Mouse (Mus musculus) Muller cell, postnatal 12 days (primary cell): ENCODE results near the gene Hsd17b6.

ENCODE experiments used
- DNase-seq: peaks from one replicate; pipeline ENCODE4 v3.0.0-alpha.2; 2015; ENCODE audit errors: inconsistent ontology term

Gene Hsd17b6

DNA sequence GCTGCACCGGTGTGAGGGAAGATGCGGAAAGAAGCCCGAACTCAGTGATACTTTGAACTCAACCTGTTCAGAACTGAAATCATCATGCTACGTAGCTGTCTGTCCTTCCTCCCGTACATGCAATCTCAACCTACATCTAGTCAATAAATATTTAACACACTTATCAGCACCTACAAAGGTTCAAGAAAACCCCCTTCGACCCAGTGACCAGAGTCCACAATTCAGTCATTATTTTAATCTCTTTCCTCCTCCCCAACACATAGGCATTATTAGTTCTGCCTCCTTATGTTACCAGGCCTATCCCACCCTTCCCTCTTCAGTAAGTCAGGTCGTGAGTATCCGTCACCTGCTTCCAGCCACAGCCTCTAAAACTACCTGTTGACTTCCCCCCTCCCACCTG is 1.9 kb downstream of the Hsd17b6 start:
- DNase-seq = no peak

DNA sequence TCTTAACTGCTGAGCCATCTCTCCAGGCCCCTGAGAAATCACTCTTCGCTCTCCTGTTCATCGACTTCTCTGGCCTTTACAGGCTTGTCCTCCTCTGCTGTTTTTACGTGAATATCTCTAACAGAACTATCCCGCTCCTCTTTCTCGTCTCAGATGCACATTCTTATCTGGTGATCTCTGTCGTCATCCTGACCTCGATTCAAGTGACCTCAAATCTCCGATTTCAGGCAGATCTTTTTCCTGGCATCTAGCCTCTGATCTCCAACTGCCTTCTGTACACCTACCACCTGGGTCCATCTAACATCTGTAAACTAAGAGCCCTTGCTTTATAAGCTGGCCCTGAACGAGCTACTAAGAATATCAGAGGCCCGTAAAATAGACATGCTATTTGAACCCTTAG is 2.5 kb downstream of the Hsd17b6 start:
- no peak for DNase-seq

DNA sequence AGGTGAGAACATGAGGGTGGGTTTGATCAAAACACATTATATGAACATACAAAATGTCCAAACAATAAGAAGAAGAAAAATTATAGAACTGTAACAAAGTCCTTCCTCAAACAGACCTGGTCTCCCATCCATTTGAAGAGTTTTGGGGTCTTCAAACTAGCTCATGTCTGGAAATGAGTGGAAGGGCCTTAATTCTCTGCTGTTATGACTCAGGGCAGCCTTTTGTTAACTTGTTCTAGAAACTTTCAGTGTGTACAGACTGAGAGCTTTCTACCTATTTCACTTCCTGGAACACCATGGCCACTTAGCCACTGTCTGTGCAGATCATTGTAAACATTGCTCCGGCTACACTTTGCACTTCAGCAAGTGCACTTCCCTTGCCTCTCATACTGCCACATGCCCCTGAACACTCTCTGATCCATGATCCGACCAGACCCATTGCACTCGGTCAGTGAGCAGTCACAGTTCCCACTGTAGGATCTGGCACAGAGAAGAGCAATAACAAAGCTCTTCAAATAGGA is 4.1 kb downstream of the Hsd17b6 start:
- no peak for DNase-seq

- no peak for DNase-seq
Observed at GRCm38 (mm10) chr10:127998260-127998659, 9.2 kb downstream of the Hsd17b6 start.

DNA sequence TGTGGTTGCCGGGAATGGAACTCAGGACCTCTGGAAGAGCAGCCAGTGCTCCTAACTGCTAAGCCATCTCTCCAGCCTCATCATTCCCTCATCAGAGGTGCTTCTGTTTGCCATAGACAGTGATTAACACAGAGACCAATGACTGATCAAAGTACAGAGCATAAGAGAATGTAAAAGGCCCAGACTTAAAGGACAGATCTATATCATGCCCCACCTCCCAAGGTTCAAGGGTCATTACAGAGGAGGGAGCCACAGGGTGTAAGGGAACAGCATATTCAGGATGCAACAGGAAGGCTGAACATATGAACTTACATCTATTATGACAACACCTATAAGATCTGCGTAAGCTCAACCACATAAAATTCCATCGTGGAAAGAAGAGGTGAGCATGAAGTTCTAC is 10.7 kb downstream of the Hsd17b6 start:
- DNase-seq = no peak

- no peak for DNase-seq
Observed at GRCm38 (mm10) chr10:127985601-127986000, 21.8 kb downstream of the Hsd17b6 start.

GRCm38 (mm10) chr10:127984650-127985049 is 22.8 kb downstream of the Hsd17b6 start:
- no peak for DNase-seq

DNA sequence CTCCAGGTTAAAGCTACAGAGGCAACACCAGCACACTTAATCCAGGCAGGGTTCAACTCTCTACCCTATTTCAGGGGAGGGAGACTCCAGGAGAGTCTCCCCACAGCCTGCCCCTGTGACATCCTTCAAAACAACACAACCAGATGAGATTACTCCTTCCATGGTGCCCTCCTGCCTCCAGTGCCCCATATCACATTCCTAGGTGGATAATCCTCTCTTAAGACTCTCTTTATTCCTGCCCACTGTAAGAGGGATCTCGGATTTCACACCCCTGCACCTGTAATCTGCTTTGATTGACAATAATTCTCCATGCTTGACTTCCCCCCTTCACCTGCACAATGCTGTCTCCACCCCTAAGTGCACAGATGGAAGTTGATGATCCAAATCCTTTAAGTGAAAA is 31.9 kb downstream of the Hsd17b6 start:
- no peak for DNase-seq

DNA sequence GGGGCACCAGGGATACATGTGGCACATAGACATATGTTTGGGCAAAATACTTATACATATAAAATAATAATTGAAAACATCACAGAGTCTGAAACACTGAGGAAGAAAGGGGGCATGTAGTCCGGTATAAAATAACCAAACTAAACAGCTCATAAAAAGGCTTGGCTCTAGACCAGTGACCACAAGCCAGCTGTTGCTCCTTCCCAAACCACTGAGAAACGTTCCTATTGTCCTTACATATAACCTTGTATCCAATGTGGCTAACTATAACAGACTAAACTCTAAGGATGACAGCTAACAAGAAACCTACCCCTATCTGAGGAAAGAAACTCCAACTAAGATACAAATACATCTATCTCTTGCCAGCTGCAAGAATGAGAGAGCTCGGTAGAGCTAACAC is 33.3 kb downstream of the Hsd17b6 start:
- no peak for DNase-seq

DNA sequence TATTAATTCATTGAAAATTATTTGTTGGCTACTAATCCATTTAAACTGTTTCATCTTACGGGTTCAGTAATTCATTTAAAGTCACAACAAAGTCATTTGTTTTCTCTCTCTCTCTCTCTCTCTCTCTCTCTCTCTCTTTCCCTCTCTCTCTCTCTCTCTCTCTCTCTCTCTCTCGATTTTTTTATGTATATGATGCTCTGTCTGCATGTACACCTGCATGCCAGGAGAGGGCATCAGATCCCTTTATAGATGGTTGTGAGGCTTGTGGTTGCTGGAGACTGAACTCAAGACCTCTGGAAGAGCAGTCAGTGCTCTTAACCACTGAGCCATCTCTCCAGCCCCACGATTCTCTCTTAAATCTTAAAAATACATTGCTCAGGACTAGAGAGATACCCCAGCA is 36.3 kb downstream of the Hsd17b6 start:
- no peak for DNase-seq

- DNase-seq = no peak
Observed at GRCm38 (mm10) chr10:127970359-127970831, 37.0 kb downstream of the Hsd17b6 start.

DNA sequence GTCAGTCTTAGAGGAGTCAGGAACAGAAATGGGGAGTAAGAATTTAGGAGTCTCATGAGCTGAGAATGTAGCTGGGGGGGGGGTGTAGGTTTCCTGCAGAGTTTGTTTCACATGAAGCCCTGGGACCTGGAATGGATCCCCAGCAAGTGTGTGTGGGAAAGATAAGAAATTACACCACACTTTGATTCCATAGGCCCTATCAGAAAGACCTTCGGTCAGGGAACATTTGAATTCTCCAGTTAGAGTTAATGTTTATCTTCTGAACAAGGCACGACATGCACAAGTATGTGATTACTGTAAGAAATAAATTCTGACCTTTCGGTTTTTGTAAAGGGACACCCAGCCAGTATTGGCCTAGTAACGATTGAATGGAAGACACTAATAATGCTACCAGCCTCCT is 37.6 kb downstream of the Hsd17b6 start:
- no peak for DNase-seq

- DNase-seq = no peak
Observed at GRCm38 (mm10) chr10:127966506-127966905, 40.9 kb downstream of the Hsd17b6 start.

DNA sequence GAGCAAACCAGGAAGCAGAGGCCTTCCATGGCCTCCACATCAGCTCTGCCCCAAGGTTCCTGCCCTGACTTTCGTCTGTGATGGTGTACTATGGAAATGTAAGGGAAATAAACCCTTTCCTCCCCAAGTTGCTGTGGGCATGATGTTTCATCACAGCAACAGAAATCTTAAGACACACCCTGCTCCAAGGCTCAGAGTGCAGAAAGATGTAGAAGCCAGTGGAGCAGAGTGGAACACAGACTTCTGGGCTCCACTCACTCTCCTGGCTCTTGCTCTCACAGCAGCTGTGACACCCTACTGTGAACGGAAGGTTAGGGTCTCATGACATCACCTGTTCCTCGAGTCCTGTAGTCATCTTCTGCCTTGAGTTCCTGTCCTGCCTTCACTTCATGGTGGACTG is 43.4 kb downstream of the Hsd17b6 start:
- DNase-seq = no peak

DNA sequence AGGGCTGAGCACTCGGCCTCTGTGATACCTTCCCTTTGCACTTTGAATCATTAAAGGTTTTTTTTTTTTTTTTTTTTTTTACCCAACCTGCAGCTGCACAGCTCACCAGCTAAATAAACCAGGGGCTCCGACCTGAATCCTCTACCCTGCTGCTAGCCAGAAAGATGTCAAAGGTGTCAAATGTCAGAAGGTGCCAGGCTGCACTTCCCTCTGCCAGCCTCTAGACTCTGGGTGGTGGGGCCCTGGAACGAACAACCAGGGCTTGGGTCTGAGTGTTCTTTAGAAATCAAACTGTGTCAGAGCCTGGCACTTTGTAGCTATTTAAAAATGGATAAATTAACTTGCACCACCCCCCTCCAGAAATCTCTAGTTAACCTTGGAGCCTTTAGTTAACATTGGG is 45.0 kb downstream of the Hsd17b6 start:
- DNase-seq = no peak

DNA sequence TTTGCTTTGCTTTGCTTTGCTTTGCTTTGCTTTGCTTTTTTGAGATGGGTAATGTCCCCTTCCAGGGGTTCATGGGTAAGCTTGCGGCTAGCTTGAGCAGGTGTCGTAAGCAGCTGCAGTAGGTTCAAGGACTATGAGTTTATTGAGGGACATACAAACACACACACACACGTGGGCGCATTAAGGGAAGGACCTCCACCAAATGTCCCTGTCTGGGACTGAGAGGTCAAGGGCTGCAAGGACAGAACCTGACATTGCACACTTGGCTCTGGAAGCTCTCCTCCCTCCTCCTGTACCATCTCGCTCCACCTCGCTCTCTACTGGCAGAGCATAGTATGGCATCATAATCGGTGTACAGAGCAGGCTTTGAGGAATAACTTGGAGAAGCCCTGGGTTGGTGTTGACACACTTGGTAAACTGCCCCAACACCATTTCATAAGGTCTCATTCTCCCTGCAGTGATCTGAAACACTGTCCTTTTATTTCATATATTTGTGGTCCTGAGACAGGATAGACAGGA is 48.2 kb downstream of the Hsd17b6 start:
- no peak for DNase-seq

GRCm38 (mm10) chr10:127956168-127956816 is 51.1 kb downstream of the Hsd17b6 start:
- DNase-seq = peak; percentile 20

GRCm38 (mm10) chr10:127955034-127955433 is 52.4 kb downstream of the Hsd17b6 start:
- DNase-seq = no peak

DNA sequence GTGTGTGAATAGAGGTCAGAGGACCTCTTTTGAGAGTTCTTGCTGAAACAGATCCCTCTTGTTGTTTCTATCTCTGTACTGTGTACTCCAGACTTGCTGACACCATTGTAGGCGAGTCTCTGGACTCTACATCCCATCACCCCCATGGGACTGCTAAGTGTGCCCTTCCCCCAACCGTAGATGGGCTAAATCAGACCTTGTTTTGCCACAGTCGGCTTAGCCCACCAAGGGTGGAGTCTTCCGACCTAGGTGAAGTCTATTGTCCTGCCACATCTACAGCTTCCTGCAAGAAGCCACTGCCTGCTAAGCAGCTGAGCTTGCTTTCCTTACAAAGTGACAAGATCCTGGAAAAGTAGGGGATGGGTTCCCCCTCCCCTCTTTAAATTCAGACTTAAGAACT is 55.6 kb downstream of the Hsd17b6 start:
- DNase-seq = no peak

- DNase-seq = no peak
Observed at GRCm38 (mm10) chr10:127951390-127951789, 56.0 kb downstream of the Hsd17b6 start.

DNA sequence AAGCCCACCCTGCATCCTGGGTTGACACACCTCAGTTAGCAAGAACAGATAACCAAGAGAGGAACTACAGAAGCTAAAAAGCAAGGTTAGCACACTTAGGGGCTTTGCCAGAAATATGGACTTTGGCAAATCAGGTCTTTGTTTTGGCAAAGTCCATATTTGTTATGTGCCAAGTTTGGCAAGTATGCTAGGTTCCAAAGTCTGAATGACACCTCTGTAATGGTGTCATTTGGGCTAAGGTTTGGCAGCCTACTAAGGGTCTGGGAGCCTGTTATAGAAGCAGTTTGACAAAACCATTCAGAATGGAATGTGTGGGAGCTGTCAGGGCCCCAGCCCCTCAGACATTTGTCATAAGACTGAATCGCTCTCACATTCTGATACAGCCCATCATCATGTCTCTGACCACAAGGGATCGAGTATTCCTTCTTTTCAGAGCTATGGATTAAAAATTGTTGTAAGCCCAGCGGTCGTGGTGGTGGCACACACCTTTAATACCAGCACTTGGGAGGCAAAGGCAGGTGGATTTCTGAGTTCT is 57.7 kb downstream of the Hsd17b6 start:
- peak; percentile 50 for DNase-seq

- peak; percentile 68 for DNase-seq
Observed at GRCm38 (mm10) chr10:127945432-127946064, 61.9 kb downstream of the Hsd17b6 start.
